Mouse (Mus musculus): ENCODE results near the gene Smr3a.

Gene Smr3a

GRCm38 (mm10) chr5:88002249-88002648 is at the start of gene Smr3a:
Smr3a (plus strand) TSS chr5:88002549.
- DNase-seq (ENCODE audit: low spot score in 2 of 2), result no peak

- DNase-seq (ENCODE audit: low spot score in 2 of 2), result no peak
Measured at GRCm38 (mm10) chr5:87969201-87969600, 33.1 kb upstream of the Smr3a start, which contains the start of the genes 2310003L06Rik and Gm28434. 2310003L06Rik (plus strand) TSS chr5:87969459. Gm28434 (plus strand) TSS chr5:87969517.

- DNase-seq (ENCODE audit: low spot score in 2 of 2), result no peak
Measured at GRCm38 (mm10) chr5:87979139-87979538, 23.2 kb upstream of the Smr3a start, which contains the start of gene Cabs1. Cabs1 (plus strand) TSS chr5:87979439.

GRCm38 (mm10) chr5:87982468-87983214 is 19.7 kb upstream of the Smr3a start:
- no peak for DNase-seq (ENCODE audit: low spot score in 2 of 2)

GRCm38 (mm10) chr5:88005241-88005640 is 2.9 kb downstream of the Smr3a start:
- no peak for DNase-seq (ENCODE audit: low spot score in 2 of 2)
